Mouse (Mus musculus): ENCODE measurements around the gene Slc39a3. TPM values are rescaled to one million over a fixed set of nuclear protein-coding genes. Genes with fewer than 3 reads are reported as not detected.
A peak's percentile ranks its signal among the peaks of the same experiment; 100 is the strongest.

Gene Slc39a3
- polyA plus RNA-seq (2012; rRNA removed) = 37.5 and 39.6 TPM in 2 replicates

DNA sequence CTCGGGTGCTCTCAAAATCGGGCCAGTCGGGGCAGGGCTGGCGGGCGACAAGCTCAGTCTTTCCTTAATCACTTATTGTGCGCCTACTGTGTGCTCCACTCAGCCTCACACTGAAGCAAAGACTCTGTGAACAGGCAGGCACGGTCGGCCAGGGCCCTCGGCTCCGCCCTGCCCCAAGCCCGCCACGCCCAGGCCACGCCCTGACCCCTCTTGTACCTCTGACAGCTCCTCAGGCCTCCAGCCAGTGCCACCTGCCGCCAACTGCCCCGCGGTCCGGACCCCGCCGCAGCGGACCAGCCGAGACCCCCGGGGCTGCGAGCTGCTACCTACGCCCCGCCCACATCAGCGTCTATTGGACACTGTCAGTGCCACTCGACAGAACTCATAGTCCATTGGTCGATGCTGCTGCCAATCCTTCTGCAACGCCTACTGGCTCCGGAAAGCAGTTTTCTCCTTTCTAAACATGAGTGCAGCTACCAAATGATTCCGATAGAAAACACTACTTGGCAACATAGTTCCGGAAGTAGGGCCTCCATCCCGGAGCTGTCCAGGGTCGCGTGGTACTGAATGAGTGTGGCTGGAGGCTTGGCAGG is at the start of gene Slc39a3:
Slc39a3 (minus strand) TSS at position 439 of the 593 bp plus-strand sequence.
- no peak within 1 kb of the TSS for H3K27ac ChIP-seq (ENCODE audit: insufficient read depth, low read depth, low read length)
- H3K4me1 ChIP-seq (ENCODE audit: control insufficient read depth, insufficient read depth, low read length) = no peaks in the 10 kb centered on the region; the same call in 1 of the 2 replicates
- no peaks in the 10 kb centered on the region for H3K36me3 ChIP-seq (ENCODE audit: control insufficient read depth, insufficient read depth, low read length)
- H3K27me3 ChIP-seq (replicated peaks; ENCODE audit: control insufficient read depth, insufficient read depth, low read length) = no peaks in the 10 kb centered on the region
- peak; percentile 99 for DNase-seq
- TF ChIP-seq CTCF (conservative IDR thresholded peaks at IDR 0.05; ENCODE audit: insufficient read depth, insufficient read length, low read depth, low read length) (no peak), POLR2A (IDR thresholded peaks at IDR 0.05; ENCODE audit: low read depth, low read length) (peak; percentile 24)
- under 1% methylated on average over 35 of the region's 35 CpGs for WGBS
- peak within 1 kb of the TSS; percentile 86 for H3K4me3 ChIP-seq (ENCODE audit: insufficient read depth, low read depth, low read length)

GRCm38 (mm10) chr10:81087021-81087420 is 49.8 kb upstream of the Slc39a3 start:
- Histone ChIP-seq H3K4me3 (ENCODE audit: insufficient read depth, low read depth, low read length) (no peak overlapping the region), H3K4me1 (ENCODE audit: control insufficient read depth, insufficient read depth, low read length) (no peaks in the 10 kb centered on the region), H3K27me3 (replicated peaks; ENCODE audit: control insufficient read depth, insufficient read depth, low read length) (no peaks in the 10 kb centered on the region), H3K27ac (ENCODE audit: insufficient read depth, low read depth, low read length) (no peak overlapping the region), H3K36me3 (ENCODE audit: control insufficient read depth, insufficient read depth, low read length) (no peaks in the 10 kb centered on the region)
- DNase-seq = peak; percentile 23
- WGBS = 61% methylated on average over 2 of the region's 2 CpGs
- TF ChIP-seq CTCF (conservative IDR thresholded peaks at IDR 0.05; ENCODE audit: insufficient read depth, insufficient read length, low read depth, low read length) = peak; percentile 61
- TF ChIP-seq POLR2A (IDR thresholded peaks at IDR 0.05; ENCODE audit: low read depth, low read length) = no peak

DNA sequence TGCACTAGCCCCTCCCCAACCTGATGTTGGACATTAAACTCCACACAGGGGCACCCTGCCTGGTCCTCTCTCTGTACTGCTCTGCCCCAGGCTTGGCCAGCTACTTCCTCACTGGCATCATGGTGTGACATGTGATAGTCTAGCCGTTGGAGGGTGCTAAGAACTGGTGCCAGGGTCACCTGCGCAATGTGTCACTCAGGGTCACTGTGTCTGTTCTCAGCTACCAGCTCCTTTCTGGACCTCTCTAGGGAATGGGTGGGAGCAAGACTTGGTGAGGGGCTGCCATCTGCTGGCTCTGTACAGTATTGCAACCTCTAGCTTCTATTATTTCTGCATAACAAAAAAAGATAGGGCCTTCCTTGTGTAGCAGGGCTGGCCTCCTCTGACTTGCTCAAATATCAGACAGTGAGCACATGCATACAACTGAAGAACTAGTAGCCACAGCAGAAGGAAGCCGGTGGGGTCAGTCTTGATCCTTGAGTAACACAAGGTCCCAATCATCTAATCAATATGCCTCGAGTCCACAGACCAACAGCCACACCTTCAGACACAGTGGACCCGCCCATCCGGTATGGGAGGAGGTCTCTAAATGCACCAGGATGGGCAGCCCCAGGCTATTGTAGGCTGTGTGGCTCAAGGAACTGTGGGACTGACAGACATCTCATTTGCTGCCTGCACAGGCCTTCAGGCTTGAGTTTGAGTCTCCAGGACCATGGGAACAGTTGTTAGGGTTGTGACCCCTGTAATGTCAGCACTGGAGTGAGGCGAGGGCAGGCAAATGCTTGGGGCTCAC is 45.1 kb upstream of the Slc39a3 start:
- Histone ChIP-seq H3K27me3 (replicated peaks; ENCODE audit: control insufficient read depth, insufficient read depth, low read length) (no peaks in the 10 kb centered on the region), H3K36me3 (ENCODE audit: control insufficient read depth, insufficient read depth, low read length) (no peaks in the 10 kb centered on the region), H3K4me1 (ENCODE audit: control insufficient read depth, insufficient read depth, low read length) (no peaks in the 10 kb centered on the region), H3K27ac (ENCODE audit: insufficient read depth, low read depth, low read length) (no peak overlapping the region), H3K4me3 (ENCODE audit: insufficient read depth, low read depth, low read length) (no peak overlapping the region)
- no peak for TF ChIP-seq POLR2A (IDR thresholded peaks at IDR 0.05; ENCODE audit: low read depth, low read length)
- peak; percentile 86 for TF ChIP-seq CTCF (conservative IDR thresholded peaks at IDR 0.05; ENCODE audit: insufficient read depth, insufficient read length, low read depth, low read length)
- DNase-seq = peak; percentile 76
- 66% methylated on average over 7 of the region's 7 CpGs for WGBS

GRCm38 (mm10) chr10:81080008-81080655 is 42.9 kb upstream of the Slc39a3 start:
- H3K27ac ChIP-seq (ENCODE audit: insufficient read depth, low read depth, low read length) = no peak overlapping the region
- H3K4me1 ChIP-seq (ENCODE audit: control insufficient read depth, insufficient read depth, low read length) = no peaks in the 10 kb centered on the region
- no peak overlapping the region for H3K4me3 ChIP-seq (ENCODE audit: insufficient read depth, low read depth, low read length)
- TF ChIP-seq CTCF (conservative IDR thresholded peaks at IDR 0.05; ENCODE audit: insufficient read depth, insufficient read length, low read depth, low read length) (no peak), POLR2A (IDR thresholded peaks at IDR 0.05; ENCODE audit: low read depth, low read length) (no peak)
- WGBS = 93% methylated on average over 31 of the region's 31 CpGs
- DNase-seq = no peak
- no peaks in the 10 kb centered on the region for H3K36me3 ChIP-seq (ENCODE audit: control insufficient read depth, insufficient read depth, low read length)
- no peaks in the 10 kb centered on the region for H3K27me3 ChIP-seq (replicated peaks; ENCODE audit: control insufficient read depth, insufficient read depth, low read length)

DNA sequence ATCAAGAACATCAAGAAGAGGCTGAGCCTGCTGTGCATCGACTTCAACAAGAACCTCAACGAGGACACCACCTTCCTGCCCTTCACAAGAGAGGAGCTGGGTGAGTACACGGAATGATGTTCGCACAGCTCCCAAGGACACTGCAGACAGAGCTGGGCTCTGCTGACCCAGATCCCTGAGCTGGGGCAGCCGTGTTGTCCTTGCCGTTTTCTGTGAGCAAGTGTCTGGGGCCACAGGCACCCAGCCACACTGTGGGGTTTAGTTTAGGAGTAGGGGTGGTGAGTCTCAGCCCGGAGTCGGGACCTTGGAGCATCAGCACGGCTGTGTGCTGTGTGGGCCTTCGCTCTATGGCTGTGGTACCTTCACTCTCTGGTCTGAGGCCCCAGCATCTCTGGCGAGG is 40.7 kb upstream of the Slc39a3 start:
- TF ChIP-seq CTCF (conservative IDR thresholded peaks at IDR 0.05; ENCODE audit: insufficient read depth, insufficient read length, low read depth, low read length) = no peak
- no peak for TF ChIP-seq POLR2A (IDR thresholded peaks at IDR 0.05; ENCODE audit: low read depth, low read length)
- WGBS = 93% methylated on average over 11 of the region's 11 CpGs

GRCm38 (mm10) chr10:81076356-81076755 is 39.1 kb upstream of the Slc39a3 start:
- H3K4me1 ChIP-seq (ENCODE audit: control insufficient read depth, insufficient read depth, low read length) = no peaks in the 10 kb centered on the region
- no peak for TF ChIP-seq CTCF (conservative IDR thresholded peaks at IDR 0.05; ENCODE audit: insufficient read depth, insufficient read length, low read depth, low read length)
- TF ChIP-seq POLR2A (IDR thresholded peaks at IDR 0.05; ENCODE audit: low read depth, low read length) = no peak
- H3K27me3 ChIP-seq (replicated peaks; ENCODE audit: control insufficient read depth, insufficient read depth, low read length) = no peaks in the 10 kb centered on the region
- H3K36me3 ChIP-seq (ENCODE audit: control insufficient read depth, insufficient read depth, low read length) = no peaks in the 10 kb centered on the region
- no peak for DNase-seq
- WGBS = 93% methylated on average over 1 of the region's 1 CpGs
- H3K27ac ChIP-seq (ENCODE audit: insufficient read depth, low read depth, low read length) = no peak overlapping the region
- no peak overlapping the region for H3K4me3 ChIP-seq (ENCODE audit: insufficient read depth, low read depth, low read length)

More for the DNA sequence above, 40.7 kb upstream of the Slc39a3 start:
- no peaks in the 10 kb centered on the region for H3K36me3 ChIP-seq (ENCODE audit: control insufficient read depth, insufficient read depth, low read length)
- no peaks in the 10 kb centered on the region for H3K4me1 ChIP-seq (ENCODE audit: control insufficient read depth, insufficient read depth, low read length)
- no peak overlapping the region for H3K4me3 ChIP-seq (ENCODE audit: insufficient read depth, low read depth, low read length)
- no peak for DNase-seq
- H3K27ac ChIP-seq (ENCODE audit: insufficient read depth, low read depth, low read length) = no peak overlapping the region
- no peaks in the 10 kb centered on the region for H3K27me3 ChIP-seq (replicated peaks; ENCODE audit: control insufficient read depth, insufficient read depth, low read length)

GRCm38 (mm10) chr10:81075734-81076133 is 38.5 kb upstream of the Slc39a3 start:
- H3K36me3 ChIP-seq (ENCODE audit: control insufficient read depth, insufficient read depth, low read length) = no peaks in the 10 kb centered on the region
- H3K27me3 ChIP-seq (replicated peaks; ENCODE audit: control insufficient read depth, insufficient read depth, low read length) = no peaks in the 10 kb centered on the region
- 43% methylated on average over 8 of the region's 8 CpGs for WGBS
- no peak for DNase-seq
- no peak overlapping the region for H3K27ac ChIP-seq (ENCODE audit: insufficient read depth, low read depth, low read length)
- H3K4me3 ChIP-seq (ENCODE audit: insufficient read depth, low read depth, low read length) = no peak overlapping the region
- TF ChIP-seq POLR2A (IDR thresholded peaks at IDR 0.05; ENCODE audit: low read depth, low read length) (no peak), CTCF (conservative IDR thresholded peaks at IDR 0.05; ENCODE audit: insufficient read depth, insufficient read length, low read depth, low read length) (no peak)
- H3K4me1 ChIP-seq (ENCODE audit: control insufficient read depth, insufficient read depth, low read length) = 0 out of 2 replicates have a peak, but pooled peaks cover under 1% of the 10 kb centered on the region
